Mouse (Mus musculus) thymus, adult 2 months (tissue): ENCODE results near the gene Pikfyve. TPM values are rescaled to one million over a fixed set of nuclear protein-coding genes. Genes with fewer than 3 reads are reported as not detected.
"Not testable (repeated sequence)": the region's sequence is repeated elsewhere in the genome, so short reads cannot be mapped to it uniquely, and the experiment has no call there.

ENCODE experiments used
- DNase-seq: peaks from one replicate; pipeline ENCODE4 v3.0.0; 2021
- H3K27ac ChIP-seq: fragments of 200-500 bp; 2 replicates; pipeline ENCODE4 v1.5.1; 2012; ENCODE audit warnings: low read length, control low read depth; ENCODE audit not compliant: control insufficient read depth, insufficient read depth
- H3K27me3 ChIP-seq: fragments of 200-500 bp; 2 replicates; pipeline ENCODE4 v1.6.1; 2012; ENCODE audit warnings: mild to moderate bottlenecking, low read length, moderate library complexity, mixed read lengths; ENCODE audit not compliant: control insufficient read depth, insufficient read depth
- H3K36me3 ChIP-seq: fragments of 200-500 bp; 2 replicates; pipeline ENCODE4 v1.6.1; 2012; ENCODE audit warnings: mild to moderate bottlenecking, low read length, moderate library complexity; ENCODE audit not compliant: control insufficient read depth, insufficient read depth
- H3K4me1 ChIP-seq: fragments of 200-500 bp; replicated peaks from 2 replicates; pipeline ENCODE4 v1.6.1; 2012; ENCODE audit warnings: low read length; ENCODE audit not compliant: control insufficient read depth, insufficient read depth
- H3K4me3 ChIP-seq: fragments of 200-500 bp; 2 replicates; pipeline ENCODE4 v1.5.1; 2012; ENCODE audit warnings: mild to moderate bottlenecking, low read length, control low read depth, moderate library complexity; ENCODE audit not compliant: control insufficient read depth, insufficient read depth
- CTCF ChIP-seq: fragments of 200-500 bp; IDR thresholded peaks from 2 replicates; pipeline ENCODE4 v1.5.1; 2012; ENCODE audit warnings: mild to moderate bottlenecking, control low read depth, low read length, moderate library complexity, borderline replicate concordance; ENCODE audit not compliant: control insufficient read depth, poor library complexity, insufficient read depth; ENCODE audit errors: extremely low read depth
- POLR2A ChIP-seq: fragments of 200-500 bp; IDR thresholded peaks from 2 replicates; pipeline ENCODE4 v1.6.1; 2012; ENCODE audit warnings: mild to moderate bottlenecking, low read length, control low read depth, moderate library complexity; ENCODE audit not compliant: control insufficient read depth, poor library complexity, insufficient read depth; ENCODE audit errors: extremely low read depth
- WGBS: fragments of 180-500 bp; shearing (Covaris S2); methylation state at CpG from one replicate; pipeline ENCODE4 v1.1.7; 2018; 5-methylcytosine and 5-hydroxymethylcytosine counted together
- polyA plus RNA-seq: library from polyadenylated mRNA; depleted of rRNA; stranded (reverse); fragments of >200 nt; gene quantifications from 2 replicates; pipeline ENCODE4 v1.2.3, GENCODE M21; 2012

Gene Pikfyve
- polyA plus RNA-seq, 1 experiment: 13.7 TPM

- no peaks in the 10 kb centered on the region for H3K27me3 ChIP-seq
- H3K4me1 ChIP-seq: no peaks in the 10 kb centered on the region
- no peak for DNase-seq
- H3K4me3 ChIP-seq: no peak overlapping the region
- TF ChIP-seq CTCF (no peak), POLR2A (no peak)
- H3K27ac ChIP-seq: no peak overlapping the region
- H3K36me3 ChIP-seq: peaks cover 5% of the 10 kb centered on the region
- WGBS: 98% methylated on average over 2 of the region's 2 CpGs
Measured at GRCm38 (mm10) chr1:65198861-65199260, 12.4 kb downstream of the Pikfyve start.

- WGBS: 100% methylated on average over 1 of the region's 1 CpGs
- Histone ChIP-seq H3K36me3 (peaks cover 24% of the 10 kb centered on the region), H3K4me1 (no peaks in the 10 kb centered on the region), H3K4me3 (no peak overlapping the region), H3K27me3 (no peaks in the 10 kb centered on the region), H3K27ac (no peak overlapping the region)
- TF ChIP-seq POLR2A (no peak), CTCF (no peak)
- DNase-seq: no peak
Measured at GRCm38 (mm10) chr1:65204299-65204698, 17.8 kb downstream of the Pikfyve start.

- Histone ChIP-seq H3K27ac (no peak overlapping the region), H3K4me3 (no peak overlapping the region), H3K27me3 (no peaks in the 10 kb centered on the region), H3K36me3 (no peaks in the 10 kb centered on the region), H3K4me1 (no peaks in the 10 kb centered on the region)
- no peak for TF ChIP-seq CTCF
- no peak for TF ChIP-seq POLR2A
- 95% methylated on average over 2 of the region's 2 CpGs for WGBS
- DNase-seq: no peak
Measured at GRCm38 (mm10) chr1:65213214-65213613, 26.7 kb downstream of the Pikfyve start.

GRCm38 (mm10) chr1:65217567-65217966 lies 31.1 kb downstream of the Pikfyve start:
- Histone ChIP-seq H3K4me3 (no peak overlapping the region), H3K27me3 (no peaks in the 10 kb centered on the region), H3K4me1 (no peaks in the 10 kb centered on the region), H3K27ac (no peak overlapping the region), H3K36me3 (no peaks in the 10 kb centered on the region; the same call in 1 of the 2 replicates)
- 94% methylated on average over 2 of the region's 2 CpGs for WGBS
- DNase-seq: no peak
- no peak for TF ChIP-seq POLR2A
- TF ChIP-seq CTCF: no peak

- H3K27me3 ChIP-seq: no peaks in the 10 kb centered on the region
- TF ChIP-seq POLR2A (no peak), CTCF (no peak)
- WGBS: 91% methylated on average over 1 of the region's 1 CpGs
Measured at GRCm38 (mm10) chr1:65217972-65218371, 31.5 kb downstream of the Pikfyve start.

GRCm38 (mm10) chr1:65223654-65224053 lies 37.2 kb downstream of the Pikfyve start:
- WGBS: 100% methylated on average over 2 of the region's 2 CpGs

More at GRCm38 (mm10) chr1:65217972-65218371, 31.5 kb downstream of the Pikfyve start:
- no peak overlapping the region for H3K27ac ChIP-seq
- no peaks in the 10 kb centered on the region; the same call in 1 of the 2 replicates for H3K36me3 ChIP-seq
- no peak overlapping the region for H3K4me3 ChIP-seq
- H3K4me1 ChIP-seq: no peaks in the 10 kb centered on the region
- no peak for DNase-seq

GRCm38 (mm10) chr1:65227681-65228080 lies 41.2 kb downstream of the Pikfyve start:
- WGBS: 88% methylated on average over 2 of the region's 2 CpGs

More at GRCm38 (mm10) chr1:65223654-65224053, 37.2 kb downstream of the Pikfyve start:
- Histone ChIP-seq H3K4me3 (no peak overlapping the region), H3K27me3 (no peaks in the 10 kb centered on the region), H3K36me3 (peaks cover 6% of the 10 kb centered on the region; the same call in 1 of the 2 replicates), H3K27ac (no peak overlapping the region), H3K4me1 (no peaks in the 10 kb centered on the region)
- no peak for TF ChIP-seq CTCF
- no peak for TF ChIP-seq POLR2A
- DNase-seq: no peak

GRCm38 (mm10) chr1:65229768-65230167 lies 43.3 kb downstream of the Pikfyve start:
- H3K27ac ChIP-seq, H3K27me3 ChIP-seq, H3K4me1 ChIP-seq, H3K36me3 ChIP-seq, H3K4me3 ChIP-seq, DNase-seq: not testable (repeated sequence)
- WGBS: 95% methylated on average over 3 of the region's 3 CpGs

More at GRCm38 (mm10) chr1:65227681-65228080, 41.2 kb downstream of the Pikfyve start:
- Histone ChIP-seq H3K4me1 (no peaks in the 10 kb centered on the region), H3K27ac (no peak overlapping the region), H3K36me3 (peaks cover 6% of the 10 kb centered on the region; the same call in 1 of the 2 replicates), H3K4me3 (no peak overlapping the region), H3K27me3 (no peaks in the 10 kb centered on the region)
- TF ChIP-seq CTCF: no peak
- no peak for TF ChIP-seq POLR2A
- DNase-seq: no peak
